Mouse (Mus musculus) kidney, embryonic 14.5 days (tissue): Measurements from ENCODE around the gene Fam189b. TPM values are rescaled to one million over a fixed set of nuclear protein-coding genes. Genes with fewer than 3 reads are reported as not detected.
"Not testable (repeated sequence)": the region's sequence is repeated elsewhere in the genome, so short reads cannot be mapped to it uniquely, and the experiment has no call there.

Source experiments
- ATAC-seq: fragments of 200-750 bp; cut with Nextera tagmentation; 2 replicates; pipeline ENCODE4 v1.8.0; 2017; ENCODE audit warnings: moderate number of reproducible peaks, mild to moderate bottlenecking, moderate TSS enrichment, moderate library complexity; ENCODE audit not compliant: low FRiP score, low TSS enrichment
- H3K27ac ChIP-seq: fragments of 300-500 bp; sonication (generic); 2 replicates; pipeline ENCODE4 v1.5.1; 2014; ENCODE audit warnings: low read depth, mild to moderate bottlenecking, low read length, moderate library complexity, mixed read lengths
- H3K27me3 ChIP-seq: fragments of 300-500 bp; sonication (generic); 2 replicates; pipeline ENCODE4 v1.6.1; 2014; ENCODE audit warnings: mild to moderate bottlenecking, low read length; ENCODE audit not compliant: control insufficient read depth, insufficient read depth
- H3K36me3 ChIP-seq: fragments of 300-500 bp; sonication (generic); 2 replicates; pipeline ENCODE4 v1.6.1; 2014; ENCODE audit warnings: low read length, mixed read lengths; ENCODE audit not compliant: control insufficient read depth, insufficient read depth
- H3K4me1 ChIP-seq: fragments of 300-500 bp; sonication (generic); 2 replicates; pipeline ENCODE4 v1.6.1; 2014; ENCODE audit warnings: low read length, mixed read lengths; ENCODE audit not compliant: control insufficient read depth, insufficient read depth
- H3K4me2 ChIP-seq: fragments of 300-500 bp; sonication (generic); replicated peaks from 2 replicates; pipeline ENCODE4 v1.6.1; 2014; ENCODE audit warnings: low read depth, mild to moderate bottlenecking, low read length
- H3K4me3 ChIP-seq: fragments of 300-500 bp; sonication (generic); 2 replicates; pipeline ENCODE4 v1.5.1; 2014; ENCODE audit warnings: mild to moderate bottlenecking, low read length
- H3K9ac ChIP-seq: fragments of 300-500 bp; sonication (generic); 2 replicates; pipeline ENCODE4 v1.6.1; 2014; ENCODE audit warnings: low read depth, mild to moderate bottlenecking, low read length, moderate library complexity
- H3K9me3 ChIP-seq: fragments of 300-500 bp; sonication (generic); 2 replicates; pipeline ENCODE4 v1.6.1; 2016; ENCODE audit warnings: low read length; ENCODE audit not compliant: control insufficient read depth
- WGBS: fragments of 180-500 bp; shearing (Covaris S2); extraction: QIAGEN DNeasy Blood & Tissue Kit; methylation state at CpG from one replicate; pipeline ENCODE4 v1.1.7; 2014; 5-methylcytosine and 5-hydroxymethylcytosine counted together
- polyA plus RNA-seq: library from polyadenylated mRNA; unstranded; fragments of >200 nt; fragmentation: Nextera tagmentation; extraction: Ambion mirVana; gene quantifications from 2 replicates; pipeline ENCODE4 v1.2.1, GENCODE M21; 2014

The Fam189b gene
- polyA plus RNA-seq, 1 experiment from 2014 or later: 49.3 TPM

DNA sequence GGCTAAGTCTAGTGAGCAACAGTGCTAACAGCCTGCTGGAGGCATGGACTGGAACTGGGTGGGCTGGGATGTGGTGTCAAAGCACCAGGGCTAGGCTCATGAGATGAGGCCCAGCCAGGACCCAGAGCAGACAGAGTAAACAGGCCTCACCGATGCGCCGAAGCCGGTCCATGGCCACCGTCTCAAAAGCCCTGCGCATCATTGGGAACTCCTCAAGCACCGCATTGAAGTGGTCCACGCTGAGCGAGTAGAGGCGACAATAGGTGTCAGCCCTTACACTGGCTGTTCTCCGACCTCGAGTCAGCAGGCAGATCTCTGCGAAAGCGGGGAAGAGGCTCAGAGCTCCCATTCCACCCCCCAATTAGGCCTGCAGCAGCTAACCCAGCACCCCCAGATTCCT, 34.4 kb upstream of the Fam189b start:
- H3K36me3 ChIP-seq: no peaks in the 10 kb centered on the region
- H3K4me1 ChIP-seq: no peaks in the 10 kb centered on the region
- H3K27me3 ChIP-seq: peaks cover 32% of the 10 kb centered on the region
- no peak overlapping the region for H3K4me2 ChIP-seq
- no peak overlapping the region for H3K9ac ChIP-seq
- no peaks in the 10 kb centered on the region for H3K9me3 ChIP-seq
- no peak overlapping the region for H3K4me3 ChIP-seq
- ATAC-seq: no peak
- no peak overlapping the region for H3K27ac ChIP-seq
- 68% methylated on average over 14 of the region's 14 CpGs for WGBS

DNA sequence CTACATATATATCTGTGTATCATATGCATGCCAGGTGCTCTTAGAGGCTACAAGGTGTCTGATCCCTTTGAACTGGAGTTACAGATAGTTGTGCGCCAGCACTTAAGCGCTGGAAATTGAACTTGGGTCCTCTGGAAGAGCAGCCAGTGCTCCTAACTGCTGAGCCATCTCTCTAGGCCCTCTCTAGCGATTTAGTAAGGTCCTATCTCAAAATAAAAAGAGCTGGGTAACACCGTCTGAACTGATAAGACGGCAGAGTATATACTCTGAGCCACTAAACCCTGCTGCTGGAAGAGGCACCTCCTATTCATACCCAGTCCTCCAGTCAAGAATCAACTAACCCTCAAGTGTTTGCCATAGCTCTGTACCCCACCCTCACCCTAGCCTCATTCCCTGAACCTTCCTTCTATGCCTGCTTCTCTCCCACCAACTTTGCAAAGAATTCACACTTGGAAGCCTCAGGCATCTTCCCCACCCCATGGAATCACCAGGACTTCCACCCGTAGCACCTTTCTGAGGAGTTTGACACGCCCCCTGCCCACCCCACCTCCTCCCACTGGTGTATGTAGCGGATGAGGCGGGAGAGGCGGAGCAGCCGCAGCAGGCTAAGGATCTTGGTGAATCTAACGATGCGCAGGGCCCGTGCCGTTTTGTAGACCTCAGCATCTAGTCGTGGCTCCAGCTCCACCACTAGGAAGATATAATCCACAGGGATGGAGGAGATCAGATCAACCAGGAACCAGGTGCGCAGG, 30.7 kb upstream of the Fam189b start:
- 48% methylated on average over 17 of the region's 17 CpGs for WGBS
- Histone ChIP-seq H3K9ac (no peak overlapping the region), H3K9me3 (no peaks in the 10 kb centered on the region), H3K4me1 (no peaks in the 10 kb centered on the region), H3K4me2 (no peak overlapping the region), H3K27me3 (peaks cover 27% of the 10 kb centered on the region; the same call in 1 of the 2 replicates), H3K4me3 (no peak overlapping the region), H3K36me3 (no peaks in the 10 kb centered on the region), H3K27ac (no peak overlapping the region)
- no peak for ATAC-seq

DNA sequence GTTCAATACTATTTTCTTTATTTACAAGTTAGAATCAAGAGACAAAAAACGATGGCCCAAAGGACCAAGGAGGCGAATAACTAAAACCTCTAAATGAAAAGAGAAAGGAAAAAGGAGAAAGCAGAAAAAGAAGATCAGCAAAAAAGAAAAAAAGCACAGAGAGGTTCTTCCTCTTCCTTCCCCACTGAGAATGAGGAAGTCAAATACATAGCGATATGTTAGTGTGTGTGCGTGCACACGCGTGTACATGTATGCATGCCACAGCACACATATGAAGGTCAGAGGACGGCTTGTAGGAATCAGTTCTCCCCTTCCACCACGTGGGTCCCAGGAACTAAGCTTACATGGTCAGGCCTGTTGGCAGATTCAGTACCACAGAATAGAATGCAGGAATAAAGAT, 26.0 kb upstream of the Fam189b start:
- H3K27ac ChIP-seq: no peak overlapping the region
- H3K9ac ChIP-seq: no peak overlapping the region
- H3K4me2 ChIP-seq: no peak overlapping the region
- H3K4me3 ChIP-seq: no peak overlapping the region
- peaks cover 7% of the 10 kb centered on the region; the same call in 1 of the 2 replicates for H3K27me3 ChIP-seq
- peaks cover 9% of the 10 kb centered on the region; the same call in 1 of the 2 replicates for H3K4me1 ChIP-seq
- no peaks in the 10 kb centered on the region for H3K9me3 ChIP-seq
- 89% methylated on average over 8 of the region's 8 CpGs for WGBS
- no peaks in the 10 kb centered on the region for H3K36me3 ChIP-seq
- no peak for ATAC-seq

DNA sequence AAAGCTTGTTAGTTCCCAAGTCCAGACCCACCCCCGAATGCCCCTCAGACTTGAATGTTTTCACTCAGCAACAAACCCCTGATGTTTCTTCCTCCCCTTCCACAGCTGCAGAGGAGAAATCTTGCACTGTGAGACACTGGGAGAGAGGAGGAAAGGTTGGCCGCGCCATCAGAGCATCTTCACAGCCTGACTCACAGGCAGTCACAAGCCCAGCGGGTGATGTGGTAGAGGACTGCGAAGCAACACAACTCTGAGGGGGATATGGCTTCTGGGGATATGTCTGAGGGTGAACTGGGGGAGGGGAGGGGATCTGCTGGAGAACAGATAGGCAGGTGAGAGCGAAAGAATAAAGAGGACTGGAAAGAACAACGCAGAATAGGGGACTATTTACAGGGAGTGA, 24.3 kb upstream of the Fam189b start:
- peaks cover 7% of the 10 kb centered on the region; the same call in 1 of the 2 replicates for H3K27me3 ChIP-seq
- 16% methylated on average over 7 of the region's 7 CpGs for WGBS

DNA sequence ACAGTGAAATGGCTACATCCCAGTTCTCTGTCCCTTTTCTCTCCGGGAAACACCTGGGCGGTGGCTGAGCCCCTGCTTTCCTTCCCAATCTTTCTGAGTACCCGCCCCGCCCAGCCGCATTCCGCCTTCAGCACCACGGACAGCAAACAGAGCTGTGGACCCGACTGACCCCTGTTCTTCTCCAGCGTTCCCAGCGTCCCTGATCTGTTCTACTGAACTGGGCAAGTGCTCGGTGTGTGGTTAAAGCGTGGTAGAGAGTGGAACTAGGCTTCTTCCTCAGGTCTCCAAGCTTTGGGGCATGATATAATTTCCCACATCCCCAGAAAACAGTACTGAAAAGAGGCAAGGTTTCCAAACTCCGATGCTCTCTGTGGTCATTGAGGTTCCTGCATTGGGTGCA, 23.7 kb upstream of the Fam189b start:
- WGBS: under 1% methylated on average over 13 of the region's 13 CpGs
- Histone ChIP-seq H3K9me3 (no peaks in the 10 kb centered on the region), H3K4me2 (peak overlapping the region; percentile 98), H3K4me1 (peaks cover 12% of the 10 kb centered on the region; the same call in 1 of the 2 replicates), H3K36me3 (no peaks in the 10 kb centered on the region), H3K9ac (no peak overlapping the region), H3K4me3 (peak overlapping the region; percentile 56), H3K27me3 (peaks cover 7% of the 10 kb centered on the region; the same call in 1 of the 2 replicates), H3K27ac (no peak overlapping the region)
- 0 out of 2 replicates have a peak, but pooled peaks have one; percentile 24 for ATAC-seq

More for the DNA sequence above, 24.3 kb upstream of the Fam189b start:
- no peak overlapping the region for H3K4me2 ChIP-seq
- no peak overlapping the region for H3K9ac ChIP-seq
- H3K4me3 ChIP-seq: no peak overlapping the region
- H3K36me3 ChIP-seq: no peaks in the 10 kb centered on the region
- no peak for ATAC-seq
- no peak overlapping the region for H3K27ac ChIP-seq
- H3K9me3 ChIP-seq: no peaks in the 10 kb centered on the region
- H3K4me1 ChIP-seq: peaks cover 9% of the 10 kb centered on the region; the same call in 1 of the 2 replicates

DNA sequence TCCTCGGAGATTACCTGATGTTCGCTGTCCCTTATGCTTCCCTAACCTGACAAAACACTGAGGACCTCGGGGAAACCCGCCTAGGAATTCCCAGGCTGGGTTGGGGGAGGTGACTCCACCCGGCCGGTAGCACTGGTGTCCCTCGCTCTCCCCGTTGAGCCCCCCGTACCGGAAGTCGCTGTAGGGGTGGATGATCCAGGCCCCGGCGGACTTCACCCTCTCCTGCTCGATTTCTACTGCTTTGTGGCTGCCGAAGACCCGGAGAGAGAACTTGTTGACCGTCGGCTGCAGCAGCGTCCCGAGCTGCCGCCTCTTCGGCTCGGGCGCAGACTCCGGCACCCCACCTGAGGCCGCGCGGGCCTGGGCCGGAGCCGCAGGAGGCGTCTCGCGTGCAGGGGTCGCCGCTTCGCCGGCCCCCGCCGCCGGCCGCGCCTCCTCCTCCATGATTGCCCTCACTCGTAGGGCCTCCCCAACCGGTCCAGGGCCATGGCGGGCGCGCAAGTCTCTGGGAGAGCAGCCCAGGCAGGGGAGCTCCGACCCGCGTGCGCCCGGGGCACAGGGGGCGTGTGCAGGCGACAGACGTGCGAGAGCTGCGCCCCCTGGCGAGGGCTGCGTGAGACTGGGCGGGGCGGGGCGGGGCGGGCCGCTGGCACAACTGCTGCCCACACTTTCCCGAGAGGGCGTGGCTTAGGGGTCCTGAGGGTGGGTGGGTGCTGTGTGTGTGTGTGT, 23.2 kb upstream of the Fam189b start, which contains the start of gene Hcn3:
Hcn3 (minus strand) TSS at position 581 of the 729 bp plus-strand sequence.
- WGBS: 1% methylated on average over 62 of the region's 66 CpGs
- H3K9ac ChIP-seq: peak within 1 kb of the TSS; percentile 50; the same call in 1 of the 2 replicates

DNA sequence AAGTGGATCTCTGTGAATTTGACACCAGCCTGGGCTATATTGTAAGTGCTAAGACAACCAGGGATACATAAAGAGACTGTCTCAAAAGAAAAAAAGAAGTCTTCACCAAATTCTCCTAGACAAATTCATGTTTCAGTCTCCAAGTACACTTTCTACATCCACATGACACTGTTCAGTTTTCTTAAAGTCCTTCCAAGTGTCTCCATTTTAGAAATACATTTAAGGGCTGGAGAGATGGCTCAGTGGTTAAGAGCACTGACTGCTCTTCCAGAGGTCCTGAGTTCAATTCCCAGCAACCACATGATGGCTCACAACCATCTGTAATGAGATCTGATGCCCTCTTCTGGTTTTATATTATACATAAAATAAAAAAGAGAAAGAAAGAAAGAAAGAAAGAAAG, 21.7 kb upstream of the Fam189b start:
- H3K4me1 ChIP-seq: peaks cover 21% of the 10 kb centered on the region
- ATAC-seq, H3K9ac ChIP-seq, H3K4me3 ChIP-seq, H3K36me3 ChIP-seq, H3K27ac ChIP-seq, H3K27me3 ChIP-seq, H3K4me2 ChIP-seq, H3K9me3 ChIP-seq: not testable (repeated sequence)

More for the DNA sequence above, 23.2 kb upstream of the Fam189b start, which contains the start of gene Hcn3:
- Histone ChIP-seq H3K27me3 (peaks cover 7% of the 10 kb centered on the region; the same call in 1 of the 2 replicates), H3K27ac (no peak within 1 kb of the TSS), H3K9me3 (no peaks in the 10 kb centered on the region), H3K36me3 (no peaks in the 10 kb centered on the region), H3K4me3 (peak within 1 kb of the TSS; percentile 56), H3K4me1 (peaks cover 12% of the 10 kb centered on the region; the same call in 1 of the 2 replicates), H3K4me2 (peak within 1 kb of the TSS; percentile 98)
- peak; percentile 72 for ATAC-seq

DNA sequence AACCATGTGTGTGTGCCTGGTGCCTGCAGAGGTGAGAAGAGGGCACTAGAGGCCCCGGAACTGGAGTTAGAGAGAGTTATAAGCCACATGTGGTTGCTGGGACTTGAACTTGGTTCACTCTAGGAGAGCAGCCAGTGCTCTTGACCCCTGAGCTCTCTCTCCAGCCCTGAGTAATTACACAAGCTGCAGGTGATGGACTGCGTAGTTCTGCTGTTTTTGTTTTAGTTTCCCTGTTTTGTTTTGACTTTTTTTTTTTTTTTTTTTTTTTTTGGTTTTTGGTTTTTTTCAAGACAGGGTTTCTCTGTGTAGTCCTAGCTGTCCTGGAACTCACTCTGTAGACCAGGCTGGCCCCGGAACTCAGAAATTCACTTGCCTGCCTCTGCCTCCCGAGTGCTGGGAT, 21.2 kb upstream of the Fam189b start:
- H3K4me2 ChIP-seq: no peak overlapping the region
- H3K27ac ChIP-seq: no peak overlapping the region
- no peak for ATAC-seq
- H3K27me3 ChIP-seq: peaks cover 7% of the 10 kb centered on the region; the same call in 1 of the 2 replicates
- H3K4me3 ChIP-seq: no peak overlapping the region
- H3K9me3 ChIP-seq: no peaks in the 10 kb centered on the region
- H3K9ac ChIP-seq: no peak overlapping the region
- WGBS: 82% methylated on average over 4 of the region's 4 CpGs
- H3K4me1 ChIP-seq: peaks cover 25% of the 10 kb centered on the region
- H3K36me3 ChIP-seq: peaks cover 2% of the 10 kb centered on the region

DNA sequence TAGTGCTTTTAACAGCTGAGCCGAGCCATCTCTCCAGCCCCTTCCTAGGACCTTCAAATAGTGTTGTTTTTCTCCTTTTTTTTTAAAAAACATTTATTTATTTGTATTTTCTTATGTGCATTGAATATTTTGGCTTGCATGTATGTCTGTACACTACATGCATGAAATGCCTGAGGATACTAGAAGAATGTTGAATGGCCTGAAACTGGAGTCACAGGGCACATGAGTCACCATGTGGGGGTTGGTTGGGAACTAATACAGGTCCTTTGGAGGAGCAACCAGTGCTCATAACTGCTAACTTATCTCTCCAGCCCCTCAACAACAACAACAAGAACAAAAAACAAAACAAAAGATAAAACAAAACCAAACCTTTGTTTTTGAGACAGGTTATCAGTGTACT, 19.8 kb upstream of the Fam189b start:
- Histone ChIP-seq H3K9me3 (no peaks in the 10 kb centered on the region), H3K4me2 (no peak overlapping the region)
- 81% methylated on average over 1 of the region's 1 CpGs for WGBS

More for the DNA sequence above, 19.8 kb upstream of the Fam189b start:
- no peak for ATAC-seq
- Histone ChIP-seq H3K9ac (no peak overlapping the region), H3K4me3 (no peak overlapping the region), H3K36me3 (peaks cover 15% of the 10 kb centered on the region), H3K27me3 (peaks cover 7% of the 10 kb centered on the region; the same call in 1 of the 2 replicates), H3K4me1 (peaks cover 28% of the 10 kb centered on the region), H3K27ac (no peak overlapping the region)
